Mouse (Mus musculus): ENCODE results near the gene Abcb9.

DNA sequence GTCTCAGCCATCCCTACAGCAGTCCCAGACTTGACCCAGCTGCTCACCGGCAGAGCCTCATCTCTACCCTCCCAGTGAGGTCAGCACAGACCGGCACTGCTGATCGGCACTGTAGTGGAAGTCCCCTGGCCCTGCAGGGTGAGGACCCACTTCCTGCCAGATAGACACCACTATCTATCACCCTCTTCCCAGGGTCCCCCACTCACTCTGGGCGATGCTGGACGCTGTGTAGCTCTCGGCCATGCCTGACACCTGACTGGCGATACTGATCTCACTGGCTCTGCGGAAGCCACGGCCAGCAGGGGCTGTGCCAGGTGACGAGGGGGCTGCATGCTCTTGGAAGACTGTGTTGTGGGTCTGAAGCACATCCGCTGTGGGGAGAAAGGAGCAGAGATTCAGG is 29.5 kb upstream of the Abcb9 start:
- no peak for TF ChIP-seq CTCF (IDR thresholded peaks at IDR 0.05; ENCODE audit: extremely low read depth, insufficient read depth, low read length)
- no peak for TF ChIP-seq POLR2A (IDR thresholded peaks at IDR 0.05; ENCODE audit: extremely low read depth, insufficient read depth, low read length)

All from cortical plate, adult 2 months (tissue).